ENCODE assay signal across 8 mouse cellular contexts in genomic region chr2:6212327-6212723, GRCm38 (mm10). TPM values are rescaled to one million over a fixed set of nuclear protein-coding genes. Genes with fewer than 3 reads are reported as not detected.
DNase-seq lines count a peak whose midpoint lies in the region; ATAC-seq and TF ChIP-seq lines count a peak whose summit lies in the region.

No protein-coding gene starts in this region.

- TF ChIP-seq EP300 in heart, postnatal 0 days (IDR thresholded peaks at IDR 0.05; ENCODE audit: low read depth), result no peak

- H3K4me3 ChIP-seq in heart, embryonic 12.5 days, result peak overlapping the region; percentile 51
- H3K4me3 ChIP-seq in G1E (ENCODE audit: low read depth, low read length) (peak overlapping the region; percentile 49; the same call in 1 of the 2 replicates), macrophage (ENCODE audit: inconsistent target) (peak overlapping the region; percentile 31; the same call in 1 of the 2 replicates)
- peak overlapping the region; percentile 60 for H3K4me3 ChIP-seq in heart, postnatal 0 days (ENCODE audit: low read depth, low read length)

- DNase-seq in heart, postnatal 25 days (ENCODE audit: low spot score), result no peak
- DNase-seq in G1E (ENCODE audit: low spot score), result no peak
- DNase-seq in heart, postnatal 0 days (ENCODE audit: low spot score), result no peak
- no peak for DNase-seq in urinary bladder, postnatal 36 days (ENCODE audit: low spot score in 2 of 2)
- no peak for DNase-seq in thymus, adult 18-20 months
- DNase-seq in frontal cortex, postnatal 25 days (ENCODE audit: low spot score in 2 of 2), result no peak

- intact Hi-C loops in heart, postnatal 25 days (cut with DNase I), result no loop called here

- peak overlapping the region; percentile 86 for H3K9ac ChIP-seq in heart, embryonic 12.5 days
- peak overlapping the region; percentile 79 for H3K9ac ChIP-seq in heart, postnatal 0 days (replicated peaks; ENCODE audit: low read depth, low read length)

- H3K27ac ChIP-seq in heart, embryonic 12.5 days (ENCODE audit: poor library complexity, severe bottlenecking), result peak overlapping the region; percentile 90
- H3K27ac ChIP-seq in heart, postnatal 0 days (ENCODE audit: low read depth), result peak overlapping the region; percentile 98
- peak overlapping the region; percentile 52 for H3K27ac ChIP-seq in macrophage

- 0 out of 2 replicates have a peak, but pooled peaks have one; percentile 3 for ATAC-seq in heart, embryonic 12.5 days (ENCODE audit: insufficient number of reproducible peaks, low FRiP score)
- no peak for ATAC-seq in G1E (ENCODE audit: extremely low read depth, insufficient number of reproducible peaks, low FRiP score, poor library complexity, severe bottlenecking)
- ATAC-seq in heart, postnatal 0 days (ENCODE audit: insufficient read depth, low read depth), result peak; percentile 1; the same call in 1 of the 2 replicates

- no peaks in the 10 kb centered on the region for H3K79me2 ChIP-seq in macrophage (ENCODE audit: inconsistent target)

- peak overlapping the region; percentile 76 for H3K4me2 ChIP-seq in heart, embryonic 12.5 days
- peak overlapping the region; percentile 81 for H3K4me2 ChIP-seq in heart, postnatal 0 days (ENCODE audit: low read depth, low read length)

- H3K27me3 ChIP-seq in heart, embryonic 12.5 days (replicated peaks), result no peaks in the 10 kb centered on the region
- peaks cover 64% of the 10 kb centered on the region for H3K27me3 ChIP-seq in G1E (ENCODE audit: insufficient read depth, low read length)
- no peaks in the 10 kb centered on the region for H3K27me3 ChIP-seq in heart, postnatal 0 days (ENCODE audit: control insufficient read depth, insufficient read depth, low read length)

- no peaks in the 10 kb centered on the region for H3K36me3 ChIP-seq in heart, embryonic 12.5 days
- H3K36me3 ChIP-seq in G1E (replicated peaks) (no peaks in the 10 kb centered on the region), macrophage (ENCODE audit: inconsistent target) (no peaks in the 10 kb centered on the region)
- no peaks in the 10 kb centered on the region for H3K36me3 ChIP-seq in heart, postnatal 0 days (replicated peaks; ENCODE audit: control insufficient read depth, insufficient read depth, low read length)

- H3K9me3 ChIP-seq in heart, embryonic 12.5 days (replicated peaks), result no peaks in the 10 kb centered on the region
- H3K9me3 ChIP-seq in G1E (replicated peaks), result no peaks in the 10 kb centered on the region
- H3K9me3 ChIP-seq in heart, postnatal 0 days (replicated peaks; ENCODE audit: control insufficient read depth, low read length), result no peaks in the 10 kb centered on the region

- TF ChIP-seq CTCF in G1E (IDR thresholded peaks at IDR 0.05; ENCODE audit: low read depth, low read length), result no peak
- no peak for TF ChIP-seq CTCF in heart, postnatal 0 days (IDR thresholded peaks at IDR 0.05; ENCODE audit: low read depth)

- peaks cover 31% of the 10 kb centered on the region for H3K4me1 ChIP-seq in heart, embryonic 12.5 days (replicated peaks)
- peaks cover 8% of the 10 kb centered on the region for H3K4me1 ChIP-seq in G1E (ENCODE audit: insufficient read depth, low read depth, low read length)
- peaks cover 13% of the 10 kb centered on the region; the same call in 1 of the 2 replicates for H3K4me1 ChIP-seq in heart, postnatal 0 days (ENCODE audit: control insufficient read depth, insufficient read depth)

- WGBS in heart, embryonic 12.5 days, result 39% methylated on average over 9 of the region's 9 CpGs
- WGBS in heart, postnatal 0 days, result 37% methylated on average over 9 of the region's 9 CpGs
- WGBS in macrophage (ENCODE audit: missing documents), result 62% methylated on average over 9 of the region's 9 CpGs

RNA-seq across cellular contexts. Expression of gene Echdc3, which starts 0.5 kb away (rescaled TPM):
- polyA plus RNA-seq in heart, embryonic 12.5 days (2016; fragmentation: Nextera tagmentation; extraction: Ambion mirVana), result 7.3 and 7.5 TPM in 2 replicates
- total RNA-seq in heart, postnatal 25 days (2021), result 10 to 100 TPM; 20.1 to 22.1 TPM
- total RNA-seq in G1E (2014; fragmentation: Nextera tagmentation), result not detected in 2 replicates
- 0.12 and 0.27 TPM in 2 replicates for total RNA-seq in G1E (2017)
- polyA plus RNA-seq in G1E (2012), result not detected in 2 replicates
- 17.3 and 27.4 TPM in 2 replicates for total RNA-seq in heart, postnatal 0 days (2014; rRNA removed; ENCODE audit: low replicate concordance)
- polyA plus RNA-seq in heart, postnatal 0 days (2015; fragmentation: Nextera tagmentation; extraction: Ambion mirVana), result 16.9 and 17.7 TPM in 2 replicates
- total RNA-seq in macrophage (2018; cell fraction: chromatin; rRNA removed), result 1 to 10 TPM in 19 of 26 experiments, under 1 TPM in 2, not detected in 5; 0.58 to 5.3 (median 2.0) TPM
- total RNA-seq in macrophage (2018; cell fraction: cytosol; rRNA removed), result under 1 TPM; 0.07 to 0.88 (median 0.35) TPM
- total RNA-seq in macrophage (2018; cell fraction: nucleus; rRNA removed), result 1 to 10 TPM in 10 of 26 experiments, under 1 TPM in 5, not detected in 11; 0.24 to 3.4 (median 1.2) TPM
- 0.49 to 1.1 TPM (median 0.60 TPM) in 3 replicates for polyA plus RNA-seq in macrophage (2018)
